9 mouse cellular contexts compared by ENCODE assay signal in genomic region chr8:70409019-70409418, GRCm38 (mm10). TPM values are rescaled to one million over a fixed set of nuclear protein-coding genes. Genes with fewer than 3 reads are reported as not detected.
DNase-seq lines count a peak whose midpoint lies in the region; ATAC-seq and TF ChIP-seq lines count a peak whose summit lies in the region.
"Had no signal": no experiment of that assay in that cellular context is flagged by ENCODE, and none has a peak within 500 bp of the region (broad histone marks: within the 10 kb centered on the region; RNA-seq: fewer than 3 reads in every experiment).

No protein-coding gene starts in this region.

- no peak for DNase-seq in left cerebral cortex, adult 2 months (ENCODE audit: extremely low spot score in 1 of 2, low spot score in 2 of 2)
- no peak for DNase-seq in left cerebral cortex, postnatal 4 days
- no peak for DNase-seq in hindbrain, embryonic 11.5 days (ENCODE audit: low spot score)
- no peak for DNase-seq in limb, embryonic 10.5 days (ENCODE audit: low spot score)
- DNase-seq in retina, embryonic 14.5 days (ENCODE audit: low spot score) = peak; percentile 20
- DNase-seq in spleen, postnatal 36 days (ENCODE audit: low spot score in 2 of 2) = no peak
- DNase-seq in MN1 (ENCODE audit: low spot score) = no peak

- no peaks in the 10 kb centered on the region for H3K36me3 ChIP-seq in hindbrain, embryonic 11.5 days (ENCODE audit: control insufficient read depth, insufficient read depth, low read length)
- H3K36me3 ChIP-seq in limb, embryonic 10.5 days = peaks cover 29% of the 10 kb centered on the region

- no peak overlapping the region for H3K4me2 ChIP-seq in hindbrain, embryonic 11.5 days (replicated peaks; ENCODE audit: low read depth, low read length)
- H3K4me2 ChIP-seq: liver, embryonic 11.5 days had no signal

- H3K9ac ChIP-seq in hindbrain, embryonic 11.5 days (ENCODE audit: low read depth, low read length) = no peak overlapping the region

- no peaks in the 10 kb centered on the region for H3K27me3 ChIP-seq in hindbrain, embryonic 11.5 days (ENCODE audit: control insufficient read depth, insufficient read depth, low read length)
- H3K27me3 ChIP-seq in limb, embryonic 10.5 days (ENCODE audit: low read depth, poor library complexity, severe bottlenecking) = no peaks in the 10 kb centered on the region

- TF ChIP-seq CTCF in left cerebral cortex, adult 2 months (IDR thresholded peaks at IDR 0.05) = no peak

- peaks cover 7% of the 10 kb centered on the region; the same call in 1 of the 2 replicates for H3K4me1 ChIP-seq in hindbrain, embryonic 11.5 days (replicated peaks; ENCODE audit: control insufficient read depth, insufficient read depth, low read length)
- peaks cover 54% of the 10 kb centered on the region for H3K4me1 ChIP-seq in limb, embryonic 10.5 days

- ATAC-seq in hindbrain, embryonic 11.5 days (ENCODE audit: low FRiP score) = no peak
- no peak for ATAC-seq in activated CD4-positive, CD25-positive, alpha-beta regulatory T cell, adult 4 months

- WGBS in hindbrain, embryonic 11.5 days = 79% methylated on average over 10 of the region's 10 CpGs
- 85% methylated on average over 10 of the region's 10 CpGs for WGBS in limb, embryonic 10.5 days

- no peaks in the 10 kb centered on the region for H3K9me3 ChIP-seq in hindbrain, embryonic 11.5 days (ENCODE audit: control insufficient read depth, low read length)
- H3K9me3 ChIP-seq in limb, embryonic 10.5 days (replicated peaks) = no peaks in the 10 kb centered on the region

- H3K4me3 ChIP-seq in left cerebral cortex, adult 2 months = no peak overlapping the region
- H3K4me3 ChIP-seq in hindbrain, embryonic 11.5 days (ENCODE audit: low read depth, low read length) = no peak overlapping the region
- no peak overlapping the region for H3K4me3 ChIP-seq in limb, embryonic 10.5 days

- H3K27ac ChIP-seq in left cerebral cortex, adult 2 months = peak overlapping the region; percentile 59; the same call in 1 of the 2 replicates
- H3K27ac ChIP-seq in hindbrain, embryonic 11.5 days (ENCODE audit: low read depth, low read length) = peak overlapping the region; percentile 52; the same call in 1 of the 2 replicates
- 0 out of 2 replicates have a peak overlapping the region, but pooled peaks have one; percentile 33 for H3K27ac ChIP-seq in limb, embryonic 10.5 days

- intact Hi-C loops in left cerebral cortex, adult 2 months (cut with DNase I) = no loop called here
- intact Hi-C loops in left cerebral cortex, postnatal 4 days (cut with DNase I) = no loop called here

RNA-seq across cellular contexts. Expression of gene Crtc1, which starts 30.4 kb away (rescaled TPM):
- 100 to 1,000 TPM; 134 to 153 TPM for total RNA-seq in left cerebral cortex, adult 2 months (2021)
- total RNA-seq in left cerebral cortex, postnatal 4 days (2021) = 100 to 1,000 TPM; 109 TPM
- 13.6 and 14.2 TPM in 2 replicates for polyA plus RNA-seq in hindbrain, embryonic 11.5 days (2014; fragmentation: Nextera tagmentation; extraction: Ambion mirVana)
- polyA plus RNA-seq in limb, embryonic 10.5 days (2016; fragmentation: Nextera tagmentation; extraction: Ambion mirVana) = 20.1 and 23.2 TPM in 2 replicates
- polyA plus RNA-seq in activated CD4-positive, CD25-positive, alpha-beta regulatory T cell, adult 4 months (2017; shearing (Covaris generic)) = 1 to 10 TPM; 7.1 to 8.4 TPM

RNA-seq across cellular contexts. Expression of gene Comp, which starts 35.7 kb away (rescaled TPM):
- under 1 TPM; 0.32 to 0.33 TPM for total RNA-seq in left cerebral cortex, adult 2 months (2021)
- under 1 TPM in 1 of 2 experiments, not detected in 1; 0.20 TPM for total RNA-seq in left cerebral cortex, postnatal 4 days (2021)
- polyA plus RNA-seq in hindbrain, embryonic 11.5 days (2014; fragmentation: Nextera tagmentation; extraction: Ambion mirVana) = 0.08 and 0.11 TPM in 2 replicates
- 0.08 and 0.35 TPM in 2 replicates for polyA plus RNA-seq in limb, embryonic 10.5 days (2016; fragmentation: Nextera tagmentation; extraction: Ambion mirVana)
- under 1 TPM in 1 of 2 experiments, not detected in 1; 0.95 TPM for polyA plus RNA-seq in activated CD4-positive, CD25-positive, alpha-beta regulatory T cell, adult 4 months (2017; shearing (Covaris generic))

RNA-seq across cellular contexts. Expression of gene Upf1, which starts 55.9 kb away (rescaled TPM):
- total RNA-seq in left cerebral cortex, adult 2 months (2021) = 10 to 100 TPM; 66.0 to 70.0 TPM
- total RNA-seq in left cerebral cortex, postnatal 4 days (2021) = 10 to 100 TPM; 54.9 to 55.3 TPM
- 21.4 TPM in 2 replicates for polyA plus RNA-seq in hindbrain, embryonic 11.5 days (2014; fragmentation: Nextera tagmentation; extraction: Ambion mirVana)
- 25.6 and 26.7 TPM in 2 replicates for polyA plus RNA-seq in limb, embryonic 10.5 days (2016; fragmentation: Nextera tagmentation; extraction: Ambion mirVana)
- 10 to 100 TPM; 12.1 to 15.3 TPM for polyA plus RNA-seq in activated CD4-positive, CD25-positive, alpha-beta regulatory T cell, adult 4 months (2017; shearing (Covaris generic))
